Mouse (Mus musculus): Measurements from ENCODE around the gene Notch2.
"Not testable (repeated sequence)": the region's sequence is repeated elsewhere in the genome, so short reads cannot be mapped to it uniquely, and the experiment has no call there.

Notch2 gene

GRCm38 (mm10) chr3:98032944-98033343 lies 19.6 kb downstream of the Notch2 start:
- no peak for DNase-seq

- DNase-seq: no peak
These were observed 21.6 kb downstream of the Notch2 start for GRCm38 (mm10) chr3:98034622-98035593.

GRCm38 (mm10) chr3:98036161-98036560 lies 22.8 kb downstream of the Notch2 start:
- no peak for DNase-seq

GRCm38 (mm10) chr3:98037151-98037550 lies 23.8 kb downstream of the Notch2 start:
- no peak for DNase-seq

GRCm38 (mm10) chr3:98038658-98039057 lies 25.3 kb downstream of the Notch2 start:
- no peak for DNase-seq

GRCm38 (mm10) chr3:98039223-98039622 lies 25.9 kb downstream of the Notch2 start:
- DNase-seq: no peak

- DNase-seq: no peak
These were observed 26.5 kb downstream of the Notch2 start for GRCm38 (mm10) chr3:98039666-98040456.

- no peak for DNase-seq
These were observed 27.5 kb downstream of the Notch2 start for GRCm38 (mm10) chr3:98040836-98041235.

GRCm38 (mm10) chr3:98042301-98042700 lies 29.0 kb downstream of the Notch2 start:
- DNase-seq: no peak

- DNase-seq: no peak
These were observed 29.7 kb downstream of the Notch2 start for GRCm38 (mm10) chr3:98042955-98043456.

- DNase-seq: no peak
These were observed 30.3 kb downstream of the Notch2 start for GRCm38 (mm10) chr3:98043669-98044068.

- peak; percentile 62 for DNase-seq
These were observed 31.5 kb downstream of the Notch2 start for GRCm38 (mm10) chr3:98044768-98045368.

GRCm38 (mm10) chr3:98045465-98046148 lies 32.3 kb downstream of the Notch2 start:
- DNase-seq: no peak

- no peak for DNase-seq
These were observed 33.0 kb downstream of the Notch2 start for GRCm38 (mm10) chr3:98046305-98046704.

GRCm38 (mm10) chr3:98049671-98050070 lies 36.3 kb downstream of the Notch2 start:
- no peak for DNase-seq

- DNase-seq: not testable (repeated sequence)
These were observed 36.8 kb downstream of the Notch2 start for GRCm38 (mm10) chr3:98050086-98050485.

- DNase-seq: no peak
These were observed 37.4 kb downstream of the Notch2 start for GRCm38 (mm10) chr3:98050492-98051406.

- DNase-seq: no peak
These were observed 38.2 kb downstream of the Notch2 start for GRCm38 (mm10) chr3:98051407-98051968.

- DNase-seq: peak; percentile 46
These were observed 39.4 kb downstream of the Notch2 start for GRCm38 (mm10) chr3:98052507-98053430.

GRCm38 (mm10) chr3:98053817-98054216 lies 40.5 kb downstream of the Notch2 start:
- DNase-seq: no peak

All from kidney, adult 11 months (tissue).